Mouse (Mus musculus) hindbrain, embryonic 15.5 days (tissue): Measurements from ENCODE around the gene Prmt9. TPM values are rescaled to one million over a fixed set of nuclear protein-coding genes. Genes with fewer than 3 reads are reported as not detected.

ENCODE experiments used
- ATAC-seq: fragments of 200-750 bp; cut with Nextera tagmentation; 2 replicates; pipeline ENCODE4 v1.8.0; 2017; ENCODE audit warnings: low read depth, moderate number of reproducible peaks, moderate TSS enrichment; ENCODE audit not compliant: low FRiP score
- H3K27ac ChIP-seq: fragments of 300-500 bp; sonication (generic); replicated peaks from 2 replicates; pipeline ENCODE4 v1.5.1; 2015; ENCODE audit warnings: mild to moderate bottlenecking, inconsistent platforms
- H3K27me3 ChIP-seq: fragments of 300-500 bp; sonication (generic); 2 replicates; pipeline ENCODE4 v1.6.1; 2015; ENCODE audit warnings: control low read depth, inconsistent platforms
- H3K36me3 ChIP-seq: fragments of 300-500 bp; sonication (generic); 2 replicates; pipeline ENCODE4 v1.6.1; 2015; ENCODE audit warnings: control low read depth, inconsistent platforms
- H3K4me1 ChIP-seq: fragments of 300-500 bp; sonication (generic); replicated peaks from 2 replicates; pipeline ENCODE4 v1.6.1; 2015; ENCODE audit warnings: control low read depth, inconsistent platforms
- H3K4me2 ChIP-seq: fragments of 300-500 bp; sonication (generic); 2 replicates; pipeline ENCODE4 v1.6.1; 2015; ENCODE audit warnings: moderate library complexity, mild to moderate bottlenecking, inconsistent platforms
- H3K4me3 ChIP-seq: fragments of 300-500 bp; sonication (generic); 2 replicates; pipeline ENCODE4 v1.5.1; 2015; ENCODE audit warnings: mild to moderate bottlenecking, inconsistent platforms
- H3K9ac ChIP-seq: fragments of 300-500 bp; sonication (generic); 2 replicates; pipeline ENCODE4 v1.6.1; 2015; ENCODE audit warnings: inconsistent platforms
- H3K9me3 ChIP-seq: fragments of 300-500 bp; sonication (generic); 2 replicates; pipeline ENCODE4 v1.6.1; 2016; ENCODE audit warnings: control low read depth, inconsistent platforms
- WGBS: fragments of 180-500 bp; shearing (Covaris S2); methylation state at CpG from one replicate; pipeline ENCODE4 v1.1.7; 2015; 5-methylcytosine and 5-hydroxymethylcytosine counted together
- polyA plus RNA-seq: library from polyadenylated mRNA; unstranded; fragments of >200 nt; fragmentation: Nextera tagmentation; extraction: Ambion mirVana; gene quantifications from 2 replicates; pipeline ENCODE4 v1.2.1, GENCODE M21; 2015

The Prmt9 gene
- polyA plus RNA-seq, 1 experiment from 2014 or later: 25.9 TPM

GRCm38 (mm10) chr8:77517301-77518200, 31.6 kb upstream of the Prmt9 start, which contains the start of gene Arhgap10:
Gene Arhgap10 (minus strand): TSS chr8:77517953.
- Histone ChIP-seq H3K27ac (peak within 1 kb of the TSS; percentile 45; the same call in 1 of the 2 replicates), H3K36me3 (no peaks in the 10 kb centered on the region), H3K27me3 (peaks cover 5% of the 10 kb centered on the region; the same call in 1 of the 2 replicates), H3K4me3 (peak within 1 kb of the TSS; percentile 54), H3K4me2 (peak within 1 kb of the TSS; percentile 96), H3K9me3 (no peaks in the 10 kb centered on the region), H3K4me1 (peaks cover 17% of the 10 kb centered on the region), H3K9ac (peak within 1 kb of the TSS; percentile 56)
- WGBS: under 1% methylated on average over 64 of the region's 95 CpGs
- peak; percentile 89 for ATAC-seq

GRCm38 (mm10) chr8:77518201-77519115, 30.7 kb upstream of the Prmt9 start:
- Histone ChIP-seq H3K9ac (peak overlapping the region; percentile 56), H3K27ac (peak overlapping the region; percentile 45; the same call in 1 of the 2 replicates), H3K36me3 (no peaks in the 10 kb centered on the region), H3K9me3 (no peaks in the 10 kb centered on the region), H3K27me3 (peaks cover 3% of the 10 kb centered on the region; the same call in 1 of the 2 replicates), H3K4me3 (peak overlapping the region; percentile 54), H3K4me1 (peaks cover 17% of the 10 kb centered on the region), H3K4me2 (peak overlapping the region; percentile 96)
- 8% methylated on average over 33 of the region's 33 CpGs for WGBS
- peak; percentile 71; the same call in 1 of the 2 replicates for ATAC-seq

- Histone ChIP-seq H3K27ac (no peak overlapping the region), H3K27me3 (no peaks in the 10 kb centered on the region; the same call in 1 of the 2 replicates), H3K9me3 (no peaks in the 10 kb centered on the region), H3K4me3 (no peak overlapping the region), H3K4me2 (no peak overlapping the region), H3K36me3 (no peaks in the 10 kb centered on the region), H3K4me1 (peaks cover 17% of the 10 kb centered on the region), H3K9ac (no peak overlapping the region)
- WGBS: 98% methylated on average over 4 of the region's 4 CpGs
- ATAC-seq: no peak
Measured at GRCm38 (mm10) chr8:77520601-77521000, 28.6 kb upstream of the Prmt9 start.

GRCm38 (mm10) chr8:77521028-77521785, 28.0 kb upstream of the Prmt9 start:
- 83% methylated on average over 8 of the region's 8 CpGs for WGBS
- Histone ChIP-seq H3K4me3 (no peak overlapping the region), H3K9me3 (no peaks in the 10 kb centered on the region), H3K4me2 (no peak overlapping the region), H3K9ac (no peak overlapping the region), H3K27me3 (no peaks in the 10 kb centered on the region), H3K27ac (no peak overlapping the region), H3K36me3 (no peaks in the 10 kb centered on the region), H3K4me1 (peaks cover 17% of the 10 kb centered on the region)
- no peak for ATAC-seq

GRCm38 (mm10) chr8:77522984-77523383, 26.2 kb upstream of the Prmt9 start:
- no peak overlapping the region for H3K4me2 ChIP-seq
- H3K9me3 ChIP-seq: no peaks in the 10 kb centered on the region
- H3K4me1 ChIP-seq: peaks cover 7% of the 10 kb centered on the region; the same call in 1 of the 2 replicates
- no peak overlapping the region for H3K9ac ChIP-seq
- 92% methylated on average over 8 of the region's 8 CpGs for WGBS
- H3K4me3 ChIP-seq: no peak overlapping the region
- no peak overlapping the region for H3K27ac ChIP-seq
- ATAC-seq: no peak
- no peaks in the 10 kb centered on the region for H3K27me3 ChIP-seq
- H3K36me3 ChIP-seq: no peaks in the 10 kb centered on the region

- H3K9ac ChIP-seq: no peak overlapping the region
- WGBS: 83% methylated on average over 14 of the region's 14 CpGs
- H3K4me1 ChIP-seq: no peaks in the 10 kb centered on the region
- no peak for ATAC-seq
- no peaks in the 10 kb centered on the region for H3K36me3 ChIP-seq
- H3K4me3 ChIP-seq: no peak overlapping the region
- H3K9me3 ChIP-seq: no peaks in the 10 kb centered on the region
- no peak overlapping the region for H3K27ac ChIP-seq
- H3K4me2 ChIP-seq: no peak overlapping the region
- H3K27me3 ChIP-seq: no peaks in the 10 kb centered on the region
Measured at GRCm38 (mm10) chr8:77524018-77524615, 25.1 kb upstream of the Prmt9 start.

- Histone ChIP-seq H3K9me3 (no peaks in the 10 kb centered on the region), H3K4me1 (no peaks in the 10 kb centered on the region), H3K27me3 (no peaks in the 10 kb centered on the region), H3K36me3 (no peaks in the 10 kb centered on the region), H3K27ac (no peak overlapping the region), H3K4me3 (no peak overlapping the region), H3K4me2 (no peak overlapping the region), H3K9ac (no peak overlapping the region)
- ATAC-seq: no peak
- WGBS: 98% methylated on average over 2 of the region's 2 CpGs
Measured at GRCm38 (mm10) chr8:77524906-77525305, 24.3 kb upstream of the Prmt9 start.

GRCm38 (mm10) chr8:77526130-77526529, 23.1 kb upstream of the Prmt9 start:
- Histone ChIP-seq H3K9ac (no peak overlapping the region), H3K4me2 (no peak overlapping the region), H3K27ac (no peak overlapping the region), H3K9me3 (no peaks in the 10 kb centered on the region), H3K4me1 (no peaks in the 10 kb centered on the region), H3K4me3 (no peak overlapping the region), H3K27me3 (no peaks in the 10 kb centered on the region), H3K36me3 (no peaks in the 10 kb centered on the region)
- WGBS: 81% methylated on average over 8 of the region's 8 CpGs
- no peak for ATAC-seq

- H3K27me3 ChIP-seq: no peaks in the 10 kb centered on the region
- ATAC-seq: no peak
- H3K4me3 ChIP-seq: no peak overlapping the region
- no peak overlapping the region for H3K9ac ChIP-seq
- H3K36me3 ChIP-seq: no peaks in the 10 kb centered on the region
- no peak overlapping the region for H3K27ac ChIP-seq
- H3K4me1 ChIP-seq: no peaks in the 10 kb centered on the region
- H3K9me3 ChIP-seq: no peaks in the 10 kb centered on the region
- H3K4me2 ChIP-seq: no peak overlapping the region
- WGBS: 70% methylated on average over 8 of the region's 8 CpGs
Measured at GRCm38 (mm10) chr8:77534358-77534992, 14.7 kb upstream of the Prmt9 start.

GRCm38 (mm10) chr8:77535026-77535595, 14.1 kb upstream of the Prmt9 start:
- no peaks in the 10 kb centered on the region for H3K4me1 ChIP-seq
- H3K36me3 ChIP-seq: no peaks in the 10 kb centered on the region
- peak; percentile 72; the same call in 1 of the 2 replicates for ATAC-seq
- H3K9ac ChIP-seq: no peak overlapping the region
- H3K9me3 ChIP-seq: no peaks in the 10 kb centered on the region
- no peak overlapping the region for H3K27ac ChIP-seq
- no peak overlapping the region for H3K4me3 ChIP-seq
- WGBS: 78% methylated on average over 5 of the region's 5 CpGs
- no peaks in the 10 kb centered on the region for H3K27me3 ChIP-seq
- no peak overlapping the region for H3K4me2 ChIP-seq
